Mouse (Mus musculus) cerebellum, adult 2 months (tissue): ENCODE measurements around the gene Islr2.

Source experiments
- CTCF ChIP-seq: fragments of 200-500 bp; IDR thresholded peaks from 2 replicates; pipeline ENCODE4 v1.5.1; 2011; ENCODE audit warnings: low read depth, mild to moderate bottlenecking, control low read depth, low read length, moderate library complexity, borderline replicate concordance; ENCODE audit not compliant: insufficient read depth
- POLR2A ChIP-seq: fragments of 200-500 bp; IDR thresholded peaks from 2 replicates; pipeline ENCODE4 v1.6.1; 2011; ENCODE audit warnings: low read length, control low read depth, borderline replicate concordance; ENCODE audit not compliant: insufficient read depth

GRCm38 (mm10) chr9:58228777-58229466 is 24.8 kb upstream of the Islr2 start:
- TF ChIP-seq POLR2A (no peak), CTCF (no peak)
